Mouse (Mus musculus): Measurements from ENCODE around the gene Olfr214. TPM values are rescaled to one million over a fixed set of nuclear protein-coding genes. Genes with fewer than 3 reads are reported as not detected.
A peak's percentile ranks its signal among the peaks of the same experiment; 100 is the strongest.

Olfr214 gene
- total and polyA plus RNA-seq, 3 experiments: not detected

- no peak for TF ChIP-seq MYC (IDR thresholded peaks at IDR 0.05; ENCODE audit: low read depth, low read length)
- TF ChIP-seq POLR2A (IDR thresholded peaks at IDR 0.05; ENCODE audit: low read depth, low read length): no peak
- TF ChIP-seq SMC3 (IDR thresholded peaks at IDR 0.05; ENCODE audit: low read depth, low read length): peak; percentile 46
Observed at GRCm38 (mm10) chr6:116607230-116607629, 53.2 kb downstream of the Olfr214 start (continued).

Other genes starting within 250 kb of the Olfr214 start
- gene March8, start 216.2 kb upstream of the Olfr214 start, total RNA-seq (2012; rRNA removed): 7.8 and 8.0 TPM in 2 replicates
- gene March8, start 216.2 kb upstream of the Olfr214 start, total RNA-seq (2014; rRNA removed): 4.9 and 6.6 TPM in 2 replicates
- gene March8, start 216.2 kb upstream of the Olfr214 start, polyA plus RNA-seq (2012; ENCODE audit: insufficient read length, low read depth): 4.3 and 4.9 TPM in 2 replicates
- gene Alox5, start 93.1 kb upstream of the Olfr214 start, total RNA-seq (2012; rRNA removed): not detected in 2 replicates
- not detected in 2 replicates for gene Alox5, start 93.1 kb upstream of the Olfr214 start, total RNA-seq (2014; rRNA removed)
- not detected in 2 replicates for gene Alox5, start 93.1 kb upstream of the Olfr214 start, polyA plus RNA-seq (2012; ENCODE audit: insufficient read length, low read depth)
- gene Olfr211, start 65.1 kb upstream of the Olfr214 start, total RNA-seq (2012; rRNA removed): not detected in 2 replicates
- gene Olfr211, start 65.1 kb upstream of the Olfr214 start, total RNA-seq (2014; rRNA removed): not detected in 2 replicates
- not detected in 2 replicates for gene Olfr211, start 65.1 kb upstream of the Olfr214 start, polyA plus RNA-seq (2012; ENCODE audit: insufficient read length, low read depth)
- gene Olfr212, start 47.7 kb upstream of the Olfr214 start, total RNA-seq (2012; rRNA removed): not detected in 2 replicates
- not detected in 2 replicates for gene Olfr212, start 47.7 kb upstream of the Olfr214 start, total RNA-seq (2014; rRNA removed)
- gene Olfr212, start 47.7 kb upstream of the Olfr214 start, polyA plus RNA-seq (2012; ENCODE audit: insufficient read length, low read depth): not detected in 2 replicates
- not detected in 2 replicates for gene Olfr213, start 15.8 kb upstream of the Olfr214 start, total RNA-seq (2012; rRNA removed)
- not detected in 2 replicates for gene Olfr213, start 15.8 kb upstream of the Olfr214 start, total RNA-seq (2014; rRNA removed)
- not detected in 2 replicates for gene Olfr213, start 15.8 kb upstream of the Olfr214 start, polyA plus RNA-seq (2012; ENCODE audit: insufficient read length, low read depth)
- gene Gm5580, start 3.1 kb upstream of the Olfr214 start, total RNA-seq (2012; rRNA removed): 0.80 and 1.1 TPM in 2 replicates
- gene Gm5580, start 3.1 kb upstream of the Olfr214 start, total RNA-seq (2014; rRNA removed): 2.9 and 3.7 TPM in 2 replicates
- gene Gm5580, start 3.1 kb upstream of the Olfr214 start, polyA plus RNA-seq (2012; ENCODE audit: insufficient read length, low read depth): 0.29 and 0.56 TPM in 2 replicates
- gene Olfr215, start 30.0 kb downstream of the Olfr214 start, total RNA-seq (2012; rRNA removed): not detected in 2 replicates
- gene Olfr215, start 30.0 kb downstream of the Olfr214 start, total RNA-seq (2014; rRNA removed): not detected in 2 replicates
- not detected in 2 replicates for gene Olfr215, start 30.0 kb downstream of the Olfr214 start, polyA plus RNA-seq (2012; ENCODE audit: insufficient read length, low read depth)
- gene Zfp422, start 74.8 kb downstream of the Olfr214 start, total RNA-seq (2012; rRNA removed): 11.9 and 13.0 TPM in 2 replicates
- 25.9 and 33.4 TPM in 2 replicates for gene Zfp422, start 74.8 kb downstream of the Olfr214 start, total RNA-seq (2014; rRNA removed)
- gene Zfp422, start 74.8 kb downstream of the Olfr214 start, polyA plus RNA-seq (2012; ENCODE audit: insufficient read length, low read depth): 31.1 and 33.2 TPM in 2 replicates
- gene Depp1, start 96.4 kb downstream of the Olfr214 start, total RNA-seq (2012; rRNA removed): 0.13 and 0.34 TPM in 2 replicates
- not detected in 2 replicates for gene Depp1, start 96.4 kb downstream of the Olfr214 start, total RNA-seq (2014; rRNA removed)
- 0.31 and 0.47 TPM in 2 replicates for gene Depp1, start 96.4 kb downstream of the Olfr214 start, polyA plus RNA-seq (2012; ENCODE audit: insufficient read length, low read depth)
- gene Rassf4, start 119.7 kb downstream of the Olfr214 start, total RNA-seq (2012; rRNA removed): 29.0 and 32.3 TPM in 2 replicates
- gene Rassf4, start 119.7 kb downstream of the Olfr214 start, total RNA-seq (2014; rRNA removed): 13.5 and 17.3 TPM in 2 replicates
- gene Rassf4, start 119.7 kb downstream of the Olfr214 start, polyA plus RNA-seq (2012; ENCODE audit: insufficient read length, low read depth): 69.0 and 74.9 TPM in 2 replicates
- 0.04 TPM in 2 replicates for gene Tmem72, start 162.7 kb downstream of the Olfr214 start, total RNA-seq (2012; rRNA removed)
- 0.01 TPM in 2 replicates for gene Tmem72, start 162.7 kb downstream of the Olfr214 start, total RNA-seq (2014; rRNA removed)
- 0.01 TPM in 2 replicates for gene Tmem72, start 162.7 kb downstream of the Olfr214 start, polyA plus RNA-seq (2012; ENCODE audit: insufficient read length, low read depth)